10 mouse cellular contexts compared by ENCODE assay signal in the genomic region with DNA sequence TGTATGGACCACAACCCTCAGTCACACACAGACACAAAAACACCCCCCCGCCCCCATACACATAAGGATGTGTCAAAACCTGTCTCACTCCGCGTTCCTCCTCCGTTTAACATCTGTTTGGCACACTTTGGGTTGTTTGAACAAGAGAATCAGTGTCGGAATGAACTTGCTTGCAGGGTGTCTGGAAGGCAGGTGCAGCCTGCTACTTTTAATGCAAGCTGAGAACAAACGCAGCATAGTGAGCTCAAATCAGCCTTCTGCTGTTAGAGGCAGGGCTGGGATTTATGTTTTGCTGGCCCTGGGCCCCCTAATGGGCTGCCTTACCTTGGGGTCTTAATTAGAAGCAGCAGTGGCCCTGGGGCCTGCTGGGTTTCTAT. TPM values are rescaled to one million over a fixed set of nuclear protein-coding genes. Genes with fewer than 3 reads are reported as not detected.
DNase-seq lines count a peak whose midpoint lies in the region; ATAC-seq and TF ChIP-seq lines count a peak whose summit lies in the region.
"Had no signal": no experiment of that assay in that cellular context is flagged by ENCODE, and none has a peak within 500 bp of the region (broad histone marks: within the 10 kb centered on the region; RNA-seq: fewer than 3 reads in every experiment).

No protein-coding gene starts in this region.

- peak; percentile 30 to 52 for DNase-seq in left cerebral cortex, postnatal 14 days (ENCODE audit: low spot score in 2 of 2)
- DNase-seq in left cerebral cortex, postnatal 36 days (ENCODE audit: low spot score in 2 of 2) = no peak
- peak; percentile 25 for DNase-seq in hindbrain, postnatal 0 days (ENCODE audit: low spot score)
- DNase-seq in cerebellum, postnatal 14 days = no peak
- no peak for DNase-seq in adipocyte (ENCODE audit: low spot score)
- DNase-seq: adrenal gland, postnatal 14 days had no signal

- TF ChIP-seq CTCF in hindbrain, postnatal 0 days (IDR thresholded peaks at IDR 0.05; ENCODE audit: low read depth) = no peak

- no peak overlapping the region; the same call in 1 of the 2 replicates for H3K27ac ChIP-seq in embryonic facial prominence, embryonic 13.5 days
- no peak overlapping the region for H3K27ac ChIP-seq in hindbrain, postnatal 0 days
- H3K27ac ChIP-seq in neural tube, embryonic 12.5 days = no peak overlapping the region
- H3K27ac ChIP-seq in intestine, embryonic 16.5 days (ENCODE audit: low read length) = no peak overlapping the region

- H3K4me3 ChIP-seq in embryonic facial prominence, embryonic 13.5 days = peak overlapping the region; percentile 16; the same call in 1 of the 2 replicates
- no peak overlapping the region for H3K4me3 ChIP-seq in hindbrain, postnatal 0 days (ENCODE audit: low read length)
- H3K4me3 ChIP-seq in neural tube, embryonic 12.5 days = no peak overlapping the region
- H3K4me3 ChIP-seq in intestine, embryonic 16.5 days (ENCODE audit: low read length) = no peak overlapping the region

- H3K9ac ChIP-seq in embryonic facial prominence, embryonic 13.5 days = no peak overlapping the region
- no peak overlapping the region for H3K9ac ChIP-seq in hindbrain, postnatal 0 days (replicated peaks; ENCODE audit: low read length)
- H3K9ac ChIP-seq in neural tube, embryonic 12.5 days = no peak overlapping the region
- H3K9ac ChIP-seq in intestine, embryonic 16.5 days (ENCODE audit: low read depth, low read length) = no peak overlapping the region

- 8% methylated on average over 6 of the region's 6 CpGs for whole genome bisulfite sequencing in embryonic facial prominence, embryonic 13.5 days
- 15% methylated on average over 6 of the region's 6 CpGs for WGBS in hindbrain, postnatal 0 days
- WGBS in neural tube, embryonic 12.5 days = 11% methylated on average over 6 of the region's 6 CpGs
- 30% methylated on average over 6 of the region's 6 CpGs for WGBS in intestine, embryonic 16.5 days

- intact Hi-C loops in left cerebral cortex, postnatal 14 days (cut with DNase I) = no loop called here
- intact Hi-C loops in left cerebral cortex, postnatal 36 days (cut with DNase I) = no loop called here

- ATAC-seq in embryonic facial prominence, embryonic 13.5 days (ENCODE audit: insufficient number of reproducible peaks, insufficient read depth, low FRiP score, low TSS enrichment, low read depth) = peak; percentile 48; the same call in 1 of the 2 replicates
- ATAC-seq in hindbrain, postnatal 0 days = peak; percentile 51; the same call in 1 of the 2 replicates
- ATAC-seq in neural tube, embryonic 12.5 days (ENCODE audit: low FRiP score, low read depth) = peak; percentile 64
- ATAC-seq in intestine, embryonic 16.5 days = no peak

- H3K36me3 ChIP-seq in embryonic facial prominence, embryonic 13.5 days = no peaks in the 10 kb centered on the region
- no peaks in the 10 kb centered on the region for H3K36me3 ChIP-seq in hindbrain, postnatal 0 days (ENCODE audit: insufficient read depth, low read length)
- no peaks in the 10 kb centered on the region for H3K36me3 ChIP-seq in neural tube, embryonic 12.5 days
- no peaks in the 10 kb centered on the region for H3K36me3 ChIP-seq in intestine, embryonic 16.5 days (ENCODE audit: control insufficient read depth, insufficient read depth, low read length)

- H3K4me1 ChIP-seq in embryonic facial prominence, embryonic 13.5 days = peaks cover 30% of the 10 kb centered on the region
- H3K4me1 ChIP-seq in hindbrain, postnatal 0 days (ENCODE audit: insufficient read depth, low read length) = peaks cover 6% of the 10 kb centered on the region
- H3K4me1 ChIP-seq in neural tube, embryonic 12.5 days = peaks cover 20% of the 10 kb centered on the region
- peaks cover 6% of the 10 kb centered on the region; the same call in 1 of the 2 replicates for H3K4me1 ChIP-seq in intestine, embryonic 16.5 days (ENCODE audit: control insufficient read depth, insufficient read depth, low read length)

- peak overlapping the region; percentile 52 for H3K4me2 ChIP-seq in embryonic facial prominence, embryonic 13.5 days
- peak overlapping the region; percentile 27 for H3K4me2 ChIP-seq in hindbrain, postnatal 0 days (ENCODE audit: low read depth, low read length)
- peak overlapping the region; percentile 42 for H3K4me2 ChIP-seq in neural tube, embryonic 12.5 days (replicated peaks)
- H3K4me2 ChIP-seq in intestine, embryonic 16.5 days (ENCODE audit: low read depth, low read length) = no peak overlapping the region

- no peaks in the 10 kb centered on the region for H3K9me3 ChIP-seq in embryonic facial prominence, embryonic 13.5 days
- no peaks in the 10 kb centered on the region for H3K9me3 ChIP-seq in hindbrain, postnatal 0 days (ENCODE audit: low read length)
- no peaks in the 10 kb centered on the region for H3K9me3 ChIP-seq in neural tube, embryonic 12.5 days
- H3K9me3 ChIP-seq in intestine, embryonic 16.5 days (ENCODE audit: control insufficient read depth, low read length) = no peaks in the 10 kb centered on the region

- no peaks in the 10 kb centered on the region for H3K27me3 ChIP-seq in embryonic facial prominence, embryonic 13.5 days
- H3K27me3 ChIP-seq in hindbrain, postnatal 0 days (ENCODE audit: insufficient read depth, low read length) = no peaks in the 10 kb centered on the region
- no peaks in the 10 kb centered on the region for H3K27me3 ChIP-seq in neural tube, embryonic 12.5 days (replicated peaks)
- no peaks in the 10 kb centered on the region for H3K27me3 ChIP-seq in intestine, embryonic 16.5 days (replicated peaks; ENCODE audit: control insufficient read depth, insufficient read depth, low read length)

RNA-seq across cellular contexts. Expression of a gene that starts 28.7 kb away (rescaled TPM):
- total RNA-seq in left cerebral cortex, postnatal 14 days (2021) = 1 to 10 TPM; 5.5 to 7.4 TPM
- total RNA-seq in left cerebral cortex, postnatal 36 days (2021) = 1 to 10 TPM; 2.8 to 5.7 TPM
- polyA plus RNA-seq in embryonic facial prominence, embryonic 13.5 days (2015; fragmentation: Nextera tagmentation; extraction: Ambion mirVana) = 1.5 and 3.1 TPM in 2 replicates
- 0.68 and 1.5 TPM in 2 replicates for total RNA-seq in hindbrain, postnatal 0 days (2014; rRNA removed)
- 2.9 and 3.2 TPM in 2 replicates for polyA plus RNA-seq in hindbrain, postnatal 0 days (2015; fragmentation: Nextera tagmentation; extraction: Ambion mirVana)
- polyA plus RNA-seq in neural tube, embryonic 12.5 days (2016; fragmentation: Nextera tagmentation; extraction: Ambion mirVana) = not detected in 2 replicates
- polyA plus RNA-seq in intestine, embryonic 16.5 days (2015; fragmentation: Nextera tagmentation; extraction: Ambion mirVana) = 1.8 and 2.1 TPM in 2 replicates
- total RNA-seq: hematopoietic stem cell, adult 5-6 weeks had no signal

RNA-seq across cellular contexts. Expression of a gene that starts 46.7 kb away (rescaled TPM):
- 10 to 100 TPM; 11.1 to 13.9 TPM for total RNA-seq in left cerebral cortex, postnatal 14 days (2021)
- total RNA-seq in left cerebral cortex, postnatal 36 days (2021) = 10 to 100 TPM in 1 of 2 experiments, 1 to 10 TPM in 1; 7.3 to 13.6 TPM
- polyA plus RNA-seq in embryonic facial prominence, embryonic 13.5 days (2015; fragmentation: Nextera tagmentation; extraction: Ambion mirVana) = 0.19 and 0.58 TPM in 2 replicates
- total RNA-seq in hindbrain, postnatal 0 days (2014; rRNA removed) = 13.7 and 22.2 TPM in 2 replicates
- 14.2 and 14.6 TPM in 2 replicates for polyA plus RNA-seq in hindbrain, postnatal 0 days (2015; fragmentation: Nextera tagmentation; extraction: Ambion mirVana)
- polyA plus RNA-seq in neural tube, embryonic 12.5 days (2016; fragmentation: Nextera tagmentation; extraction: Ambion mirVana) = 0.34 and 0.38 TPM in 2 replicates
- polyA plus RNA-seq in intestine, embryonic 16.5 days (2015; fragmentation: Nextera tagmentation; extraction: Ambion mirVana) = 0.27 and 0.43 TPM in 2 replicates
- total RNA-seq: hematopoietic stem cell, adult 5-6 weeks had no signal

Comparison
In these comparisons a context has a peak if more than half of its experiments do, and no peak if none do; other contexts are left out.
1. DNase-seq: peak in left cerebral cortex, postnatal 14 days (2 of 2) and hindbrain, postnatal 0 days (single experiment); none in left cerebral cortex, postnatal 36 days (0 of 2), cerebellum, postnatal 14 days (0 of 2) and adipocyte (single experiment).